In the genomic region with DNA sequence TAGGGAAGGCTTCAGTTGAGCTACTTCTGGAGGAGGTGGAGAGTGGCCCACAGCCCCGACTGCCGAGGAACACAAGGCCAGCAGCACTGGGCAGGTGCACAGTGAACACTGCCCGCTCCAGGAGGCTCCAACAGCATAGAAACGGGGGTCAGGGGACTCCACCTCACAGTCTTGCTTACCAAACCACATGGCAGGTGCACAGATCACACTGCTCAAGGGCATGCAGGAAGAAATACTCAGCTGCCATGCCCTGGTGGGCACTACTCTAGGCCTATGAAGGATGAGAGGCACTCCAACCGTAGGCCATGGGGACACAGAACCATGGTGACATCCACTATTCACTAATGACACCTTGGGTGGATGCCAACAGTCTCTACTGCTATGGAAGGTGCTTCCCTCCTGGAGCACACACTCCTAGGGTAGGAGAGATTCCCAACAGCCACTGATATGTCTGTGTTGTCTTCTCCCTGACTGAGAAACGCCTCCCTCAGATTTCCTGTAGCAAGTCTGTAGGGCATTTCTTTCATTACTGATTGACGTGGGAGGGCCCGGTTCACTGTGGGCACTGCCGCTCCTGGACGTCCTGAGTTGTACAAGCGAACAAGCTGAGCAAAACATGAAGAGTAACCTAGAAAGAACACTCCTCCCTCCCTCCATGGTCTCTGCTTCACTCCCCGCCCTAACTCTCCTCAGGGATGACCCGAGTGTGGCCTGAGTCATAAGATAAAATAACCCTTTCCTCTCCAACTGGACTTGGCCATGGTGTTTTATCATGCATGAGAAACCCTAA, we compare ENCODE assay signal across 13 mouse cellular contexts. TPM values are rescaled to one million over a fixed set of nuclear protein-coding genes. Genes with fewer than 3 reads are reported as not detected.
A peak's percentile ranks its signal among the peaks of the same experiment; 100 is the strongest.
DNase-seq lines count a peak whose midpoint lies in the region; ATAC-seq and TF ChIP-seq lines count a peak whose summit lies in the region.
"Had no signal": no experiment of that assay in that cellular context is flagged by ENCODE, and none has a peak within 500 bp of the region (broad histone marks: within the 10 kb centered on the region; RNA-seq: fewer than 3 reads in every experiment).

No protein-coding gene starts in this region.

- no peak overlapping the region for H3K4me3 ChIP-seq in heart, postnatal 0 days (ENCODE audit: low read depth, low read length)
- no peak overlapping the region for H3K4me3 ChIP-seq in embryonic facial prominence, embryonic 12.5 days
- no peak overlapping the region for H3K4me3 ChIP-seq in cerebellum, adult 2 months (replicated peaks; ENCODE audit: insufficient read depth, low read depth, low read length)
- H3K4me3 ChIP-seq: forebrain, embryonic 12.5 days; neural tube, embryonic 12.5 days had no signal

- ATAC-seq in heart, postnatal 0 days (ENCODE audit: insufficient read depth, low read depth) = no peak
- no peak for ATAC-seq in embryonic facial prominence, embryonic 12.5 days (ENCODE audit: insufficient number of reproducible peaks, insufficient read depth, low FRiP score, low TSS enrichment)
- no peak for ATAC-seq in CD4-positive, CD25-positive, alpha-beta regulatory T cell, adult 4 months

- H3K27me3 ChIP-seq in heart, postnatal 0 days (ENCODE audit: control insufficient read depth, insufficient read depth, low read length) = no peaks in the 10 kb centered on the region
- no peaks in the 10 kb centered on the region for H3K27me3 ChIP-seq in embryonic facial prominence, embryonic 12.5 days
- no peaks in the 10 kb centered on the region for H3K27me3 ChIP-seq in cerebellum, adult 2 months (ENCODE audit: control insufficient read depth, insufficient read depth, low read length)
- H3K27me3 ChIP-seq: forebrain, embryonic 12.5 days; neural tube, embryonic 12.5 days had no signal

- H3K36me3 ChIP-seq in heart, postnatal 0 days (replicated peaks; ENCODE audit: control insufficient read depth, insufficient read depth, low read length) = 0 out of 2 replicates have a peak, but pooled peaks cover 7% of the 10 kb centered on the region
- H3K36me3 ChIP-seq in embryonic facial prominence, embryonic 12.5 days = peaks cover 13% of the 10 kb centered on the region

- no peak for TF ChIP-seq POLR2A in cerebellum, adult 2 months (IDR thresholded peaks at IDR 0.05; ENCODE audit: borderline replicate concordance, insufficient read depth, low read length)

- TF ChIP-seq EP300 in heart, postnatal 0 days (IDR thresholded peaks at IDR 0.05; ENCODE audit: low read depth) = no peak

- intact Hi-C loops in heart, postnatal 36 days (cut with DNase I) = loop anchor here (2.0 kb wide), 1 partner anchor 41 kb away; no protein-coding TSS in a partner anchor
- intact Hi-C loops in left cerebral cortex, postnatal 4 days (cut with DNase I) = no loop called here

- peak overlapping the region; percentile 68 for H3K27ac ChIP-seq in heart, postnatal 0 days (ENCODE audit: low read depth)
- H3K27ac ChIP-seq in embryonic facial prominence, embryonic 12.5 days = peak overlapping the region; percentile 30; the same call in 1 of the 2 replicates
- no peak overlapping the region for H3K27ac ChIP-seq in cerebellum, adult 2 months (ENCODE audit: insufficient read depth, low read length)
- H3K27ac ChIP-seq: forebrain, embryonic 12.5 days had no signal

- no peak overlapping the region for H3K4me2 ChIP-seq in heart, postnatal 0 days (ENCODE audit: low read depth, low read length)
- H3K4me2 ChIP-seq in embryonic facial prominence, embryonic 12.5 days (replicated peaks) = no peak overlapping the region
- H3K4me2 ChIP-seq: forebrain, embryonic 12.5 days; neural tube, embryonic 12.5 days had no signal

- no peak for TF ChIP-seq CTCF in heart, postnatal 0 days (IDR thresholded peaks at IDR 0.05; ENCODE audit: low read depth)
- TF ChIP-seq CTCF in cerebellum, adult 2 months (IDR thresholded peaks at IDR 0.05; ENCODE audit: borderline replicate concordance, insufficient read depth, low read depth, low read length) = no peak

- peaks cover 13% of the 10 kb centered on the region for H3K4me1 ChIP-seq in heart, postnatal 0 days (ENCODE audit: control insufficient read depth, insufficient read depth)
- H3K4me1 ChIP-seq in embryonic facial prominence, embryonic 12.5 days = 0 out of 2 replicates have a peak, but pooled peaks cover 8% of the 10 kb centered on the region
- peaks cover 19% of the 10 kb centered on the region for H3K4me1 ChIP-seq in cerebellum, adult 2 months (ENCODE audit: control insufficient read depth, insufficient read depth, low read length)

- no peaks in the 10 kb centered on the region for H3K9me3 ChIP-seq in heart, postnatal 0 days (replicated peaks; ENCODE audit: control insufficient read depth, low read length)
- H3K9me3 ChIP-seq in embryonic facial prominence, embryonic 12.5 days = no peaks in the 10 kb centered on the region
- H3K9me3 ChIP-seq: forebrain, embryonic 12.5 days; neural tube, embryonic 12.5 days had no signal

- 59% methylated on average over 13 of the region's 13 CpGs for WGBS in heart, postnatal 0 days
- 77% methylated on average over 13 of the region's 13 CpGs for WGBS in embryonic facial prominence, embryonic 12.5 days
- WGBS in cerebellum, adult 2 months = 87% methylated on average over 13 of the region's 13 CpGs

- no peak overlapping the region for H3K9ac ChIP-seq in heart, postnatal 0 days (replicated peaks; ENCODE audit: low read depth, low read length)
- no peak overlapping the region for H3K9ac ChIP-seq in embryonic facial prominence, embryonic 12.5 days
- H3K9ac ChIP-seq: forebrain, embryonic 12.5 days had no signal

- no peak for DNase-seq in heart, postnatal 0 days (ENCODE audit: low spot score)
- DNase-seq in heart, postnatal 36 days = no peak
- peak; percentile 29 for DNase-seq in 416B (ENCODE audit: low read depth)
- DNase-seq in kidney, postnatal 36 days = peak; percentile 75 to 90
- no peak for DNase-seq in cerebellum, adult 2 months
- DNase-seq in left cerebral cortex, postnatal 4 days = no peak
- DNase-seq: layer of hippocampus, postnatal 36 days; right cerebral cortex, postnatal 4 days; thymus, adult 18-20 months had no signal

RNA-seq across cellular contexts. Expression of a gene that starts 7.2 kb away (rescaled TPM):
- total RNA-seq in heart, postnatal 0 days (2014; rRNA removed; ENCODE audit: low replicate concordance) = 113 and 139 TPM in 2 replicates
- polyA plus RNA-seq in heart, postnatal 0 days (2015; fragmentation: Nextera tagmentation; extraction: Ambion mirVana) = 56.2 and 65.9 TPM in 2 replicates
- 10 to 100 TPM; 79.8 to 81.1 TPM for total RNA-seq in heart, postnatal 36 days (2021)
- polyA plus RNA-seq in embryonic facial prominence, embryonic 12.5 days (2016; fragmentation: Nextera tagmentation; extraction: Ambion mirVana) = 95.0 and 99.5 TPM in 2 replicates
- 72.5 and 73.2 TPM in 2 replicates for polyA plus RNA-seq in cerebellum, adult 2 months (2012; rRNA removed)
- polyA plus RNA-seq in CD4-positive, CD25-positive, alpha-beta regulatory T cell, adult 4 months (2017; shearing (Covaris generic)) = 10 to 100 TPM; 34.8 to 49.2 TPM
- total RNA-seq in left cerebral cortex, postnatal 4 days (2021) = 100 to 1,000 TPM; 113 to 119 TPM

RNA-seq across cellular contexts. Expression of a gene that starts 45.2 kb away (rescaled TPM):
- 52.7 and 84.8 TPM in 2 replicates for total RNA-seq in heart, postnatal 0 days (2014; rRNA removed; ENCODE audit: low replicate concordance)
- polyA plus RNA-seq in heart, postnatal 0 days (2015; fragmentation: Nextera tagmentation; extraction: Ambion mirVana) = 118 and 132 TPM in 2 replicates
- total RNA-seq in heart, postnatal 36 days (2021) = 10 to 100 TPM; 64.5 to 67.7 TPM
- polyA plus RNA-seq in embryonic facial prominence, embryonic 12.5 days (2016; fragmentation: Nextera tagmentation; extraction: Ambion mirVana) = 67.4 and 73.6 TPM in 2 replicates
- 43.5 and 50.7 TPM in 2 replicates for polyA plus RNA-seq in cerebellum, adult 2 months (2012; rRNA removed)
- polyA plus RNA-seq in CD4-positive, CD25-positive, alpha-beta regulatory T cell, adult 4 months (2017; shearing (Covaris generic)) = 10 to 100 TPM; 77.9 to 85.0 TPM
- total RNA-seq in left cerebral cortex, postnatal 4 days (2021) = 10 to 100 TPM; 27.9 to 29.6 TPM

RNA-seq across cellular contexts. Expression of a gene that starts 45.4 kb away (rescaled TPM):
- 16.4 and 20.4 TPM in 2 replicates for total RNA-seq in heart, postnatal 0 days (2014; rRNA removed; ENCODE audit: low replicate concordance)
- polyA plus RNA-seq in heart, postnatal 0 days (2015; fragmentation: Nextera tagmentation; extraction: Ambion mirVana) = 8.6 and 8.7 TPM in 2 replicates
- total RNA-seq in heart, postnatal 36 days (2021) = 1 to 10 TPM; 7.0 to 7.4 TPM
- polyA plus RNA-seq in embryonic facial prominence, embryonic 12.5 days (2016; fragmentation: Nextera tagmentation; extraction: Ambion mirVana) = 18.5 and 19.2 TPM in 2 replicates
- 43.5 and 44.7 TPM in 2 replicates for polyA plus RNA-seq in cerebellum, adult 2 months (2012; rRNA removed)
- polyA plus RNA-seq in CD4-positive, CD25-positive, alpha-beta regulatory T cell, adult 4 months (2017; shearing (Covaris generic)) = 10 to 100 TPM in 1 of 2 experiments, 1 to 10 TPM in 1; 9.2 to 12.1 TPM
- 10 to 100 TPM; 18.9 to 19.5 TPM for total RNA-seq in left cerebral cortex, postnatal 4 days (2021)

RNA-seq across cellular contexts. Expression of a gene that starts 57.3 kb away (rescaled TPM):
- total RNA-seq in heart, postnatal 0 days (2014; rRNA removed; ENCODE audit: low replicate concordance) = 3.8 and 8.5 TPM in 2 replicates
- polyA plus RNA-seq in heart, postnatal 0 days (2015; fragmentation: Nextera tagmentation; extraction: Ambion mirVana) = 6.8 and 8.2 TPM in 2 replicates
- total RNA-seq in heart, postnatal 36 days (2021) = 10 to 100 TPM in 1 of 2 experiments, 1 to 10 TPM in 1; 9.6 to 11.5 TPM
- 43.3 and 43.9 TPM in 2 replicates for polyA plus RNA-seq in embryonic facial prominence, embryonic 12.5 days (2016; fragmentation: Nextera tagmentation; extraction: Ambion mirVana)
- polyA plus RNA-seq in cerebellum, adult 2 months (2012; rRNA removed) = 32.3 and 33.0 TPM in 2 replicates
- under 1 TPM in 1 of 2 experiments, not detected in 1; 0.47 TPM for polyA plus RNA-seq in CD4-positive, CD25-positive, alpha-beta regulatory T cell, adult 4 months (2017; shearing (Covaris generic))
- 10 to 100 TPM; 49.8 to 53.8 TPM for total RNA-seq in left cerebral cortex, postnatal 4 days (2021)

Comparison
In these comparisons a context has a peak if more than half of its experiments do, and no peak if none do; other contexts are left out.
1. DNase-seq: peak in 416B (single experiment) and kidney, postnatal 36 days (2 of 2); none in heart, postnatal 0 days (single experiment), heart, postnatal 36 days (0 of 2), cerebellum, adult 2 months (0 of 2) and left cerebral cortex, postnatal 4 days (single experiment).